Mouse (Mus musculus): ENCODE results near the gene Rpl23. TPM values are rescaled to one million over a fixed set of nuclear protein-coding genes. Genes with fewer than 3 reads are reported as not detected.

The Rpl23 gene
- total and polyA plus RNA-seq, 3 experiments = 921 to 2,072 TPM; not detected in 1

DNA sequence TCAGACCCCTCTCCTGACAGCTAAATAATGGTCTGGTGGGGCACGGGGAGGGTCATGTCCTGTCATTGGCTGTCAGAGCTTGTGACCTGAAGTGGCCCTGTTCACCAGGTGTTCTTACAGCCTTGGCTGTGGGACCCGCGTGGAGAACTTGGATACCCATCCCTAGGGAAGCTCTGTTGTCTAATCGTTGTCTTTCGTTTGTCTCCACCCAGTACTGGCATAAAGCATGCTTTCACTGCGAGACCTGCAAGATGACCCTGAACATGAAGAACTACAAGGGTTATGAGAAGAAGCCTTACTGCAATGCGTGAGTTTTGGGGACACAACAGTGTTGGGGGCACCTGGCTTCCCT lies 24.4 kb upstream of the Rpl23 start:
- no peaks in the 10 kb centered on the region for H3K79me2 ChIP-seq (ENCODE audit: control insufficient read depth, insufficient read depth, low read length, poor library complexity)
- no peak for TF ChIP-seq ZC3H11A (IDR thresholded peaks at IDR 0.05; ENCODE audit: low read depth, low read length)
- TF ChIP-seq POLR2AphosphoS5 (IDR thresholded peaks at IDR 0.05; ENCODE audit: borderline replicate concordance, low read depth, low read length) = no peak
- no peak for TF ChIP-seq POLR2A (IDR thresholded peaks at IDR 0.05; ENCODE audit: control insufficient read depth in 1 of 2, insufficient read depth in 1 of 2, low read depth in 1 of 2, low read length in 2 of 2, poor library complexity in 1 of 2)
- no peak for TF ChIP-seq ZMIZ1 (IDR thresholded peaks at IDR 0.05; ENCODE audit: low read depth, low read length)
- TF ChIP-seq CTCF (IDR thresholded peaks at IDR 0.05 in 2 of 3, conservative IDR thresholded peaks at IDR 0.05 in 1 of 3; ENCODE audit: control insufficient read depth in 1 of 3, insufficient read depth in 1 of 3, low read depth in 2 of 3, low read length in 3 of 3, poor library complexity in 1 of 3, severe bottlenecking in 1 of 3) = no peak
- no peak for TF ChIP-seq BHLHE40 (IDR thresholded peaks at IDR 0.05; ENCODE audit: borderline replicate concordance, low read depth, low read length)
- no peak for TF ChIP-seq NRF1 (IDR thresholded peaks at IDR 0.05; ENCODE audit: insufficient read depth, low read depth, low read length, poor library complexity, severe bottlenecking)
- TF ChIP-seq ELF1 (IDR thresholded peaks at IDR 0.05; ENCODE audit: low read depth, low read length) = no peak
- TF ChIP-seq EP300 (IDR thresholded peaks at IDR 0.05; ENCODE audit: low read depth in 1 of 2, low read length in 2 of 2) = no peak
- TF ChIP-seq SMC3 (IDR thresholded peaks at IDR 0.05; ENCODE audit: low read depth, low read length) = no peak
- TF ChIP-seq RCOR1 (IDR thresholded peaks at IDR 0.05; ENCODE audit: low read depth, low read length) = no peak
- no peak for TF ChIP-seq HCFC1 (IDR thresholded peaks at IDR 0.05; ENCODE audit: low read depth, low read length)
- no peak for TF ChIP-seq MYC (IDR thresholded peaks at IDR 0.05; ENCODE audit: low read depth, low read length)
- DNase-seq (ENCODE audit: low read depth, low spot score) = no peak
- no peaks in the 10 kb centered on the region for H3K27me3 ChIP-seq (ENCODE audit: control insufficient read depth in 1 of 2, insufficient read depth in 2 of 2, low read length in 2 of 2)
- no peaks in the 10 kb centered on the region for H3K9me3 ChIP-seq (replicated peaks; ENCODE audit: insufficient read depth, low read length)
- H3K36me3 ChIP-seq (ENCODE audit: control insufficient read depth in 1 of 2, insufficient read depth in 2 of 2, low read length in 2 of 2) = peaks cover 0 to 14% of the 10 kb centered on the region in 2 experiments; a peak in 2 of 4 replicates
- H3K27ac ChIP-seq (ENCODE audit: control insufficient read depth, low read depth, low read length) = no peak overlapping the region
- H3K9ac ChIP-seq (ENCODE audit: control insufficient read depth, low read depth, low read length, poor library complexity, severe bottlenecking) = no peak overlapping the region
- H3K4me1 ChIP-seq (ENCODE audit: control insufficient read depth in 1 of 2, insufficient read depth in 2 of 2, low read length in 2 of 2) = peaks cover 2 to 23% of the 10 kb centered on the region in 2 experiments
- no peak overlapping the region for H3K4me3 ChIP-seq (ENCODE audit: control insufficient read depth in 1 of 2, insufficient read depth in 1 of 2, low read depth in 2 of 2, low read length in 2 of 2)

DNA sequence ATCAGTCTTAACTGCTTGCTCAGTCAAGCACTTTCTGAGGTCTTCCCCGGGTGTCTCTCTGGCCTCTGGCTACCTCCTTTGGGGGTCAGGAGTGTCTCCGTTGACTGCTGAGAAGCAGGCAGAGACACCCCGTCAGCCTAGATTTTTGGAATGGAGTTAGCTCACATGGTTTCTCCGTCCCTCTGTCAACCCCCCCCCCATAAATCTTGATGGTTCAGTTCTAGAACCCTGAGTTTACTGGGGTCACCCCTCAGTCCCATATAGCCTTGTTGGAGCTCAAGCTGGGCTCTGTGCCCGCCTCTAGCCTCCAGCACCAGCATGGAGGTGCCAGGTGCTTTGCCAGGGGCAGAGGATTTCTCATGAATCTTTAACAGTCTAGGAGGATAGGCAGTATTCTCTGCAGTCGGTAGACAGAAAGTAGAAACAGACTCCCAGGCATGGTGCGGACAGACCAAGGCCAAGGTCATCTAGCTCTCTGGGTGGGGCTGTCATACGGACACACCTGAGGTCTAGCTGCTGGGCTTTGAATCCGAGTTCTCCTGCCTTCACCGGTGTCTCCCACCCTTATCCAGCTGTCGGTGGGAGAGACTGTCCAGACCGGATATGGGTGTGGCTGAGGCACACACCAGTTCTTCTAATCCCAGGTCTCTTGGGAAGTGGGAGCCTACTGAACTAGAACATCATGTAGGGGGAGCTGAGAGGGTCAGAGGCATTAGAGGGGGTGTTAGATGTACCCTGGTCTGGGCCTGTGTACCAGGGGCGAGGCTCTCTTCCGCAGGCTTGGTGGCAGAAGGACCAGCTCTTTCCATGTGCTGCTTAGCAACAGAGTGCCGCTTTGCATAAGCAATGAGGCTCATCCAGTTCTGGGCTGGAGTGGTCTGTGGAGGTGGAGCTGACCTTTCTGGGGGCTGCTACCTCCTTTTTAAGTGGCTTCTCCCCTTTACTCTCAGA lies 23.7 kb upstream of the Rpl23 start:
- H3K27me3 ChIP-seq (ENCODE audit: control insufficient read depth in 1 of 2, insufficient read depth in 2 of 2, low read length in 2 of 2) = no peaks in the 10 kb centered on the region
- H3K79me2 ChIP-seq (ENCODE audit: control insufficient read depth, insufficient read depth, low read length, poor library complexity) = peaks cover 5% of the 10 kb centered on the region; the same call in 1 of the 2 replicates
- no peak overlapping the region for H3K27ac ChIP-seq (ENCODE audit: control insufficient read depth, low read depth, low read length)
- no peak overlapping the region for H3K9ac ChIP-seq (ENCODE audit: control insufficient read depth, low read depth, low read length, poor library complexity, severe bottlenecking)
- no peaks in the 10 kb centered on the region for H3K9me3 ChIP-seq (replicated peaks; ENCODE audit: insufficient read depth, low read length)
- DNase-seq (ENCODE audit: low read depth, low spot score) = no peak
- H3K36me3 ChIP-seq (ENCODE audit: control insufficient read depth in 1 of 2, insufficient read depth in 2 of 2, low read length in 2 of 2) = peaks cover 0 to 19% of the 10 kb centered on the region in 2 experiments; a peak in 2 of 4 replicates
- peaks cover 2 to 28% of the 10 kb centered on the region in 2 experiments for H3K4me1 ChIP-seq (ENCODE audit: control insufficient read depth in 1 of 2, insufficient read depth in 2 of 2, low read length in 2 of 2)
- H3K4me3 ChIP-seq (ENCODE audit: control insufficient read depth in 1 of 2, insufficient read depth in 1 of 2, low read depth in 2 of 2, low read length in 2 of 2) = no peak overlapping the region
- no peak for TF ChIP-seq MXI1 (IDR thresholded peaks at IDR 0.05; ENCODE audit: low read depth, low read length)
- TF ChIP-seq RAD21 (IDR thresholded peaks at IDR 0.05; ENCODE audit: low read depth, low read length) = no peak
- no peak for TF ChIP-seq MEF2A (IDR thresholded peaks at IDR 0.05; ENCODE audit: extremely low read depth, insufficient replicate concordance, low read depth, low read length, poor library complexity, severe bottlenecking)
- no peak for TF ChIP-seq MAFK (IDR thresholded peaks at IDR 0.05; ENCODE audit: borderline replicate concordance, low read depth, low read length)
- TF ChIP-seq KAT2A (conservative IDR thresholded peaks at IDR 0.05; ENCODE audit: low read depth, low read length) = no peak
- TF ChIP-seq GATA1 (IDR thresholded peaks at IDR 0.05; ENCODE audit: low read depth, low read length) = no peak
- TF ChIP-seq ZNF384 (IDR thresholded peaks at IDR 0.05; ENCODE audit: low read depth, low read length) = no peak
- TF ChIP-seq NELFE (IDR thresholded peaks at IDR 0.05; ENCODE audit: low read depth, low read length) = no peak

All from MEL (cell line).